Mouse (Mus musculus): ENCODE measurements at regions not wholly inside any gene's neighbourhood (a gene's known extent, or its start where the extent isn't known, plus 50 kb on each side); places are given as distances from the start of the nearest gene placed in this dataset.
"Not testable (repeated sequence)": the region's sequence is repeated elsewhere in the genome, so short reads cannot be mapped to it uniquely, and the experiment has no call there.

DNA sequence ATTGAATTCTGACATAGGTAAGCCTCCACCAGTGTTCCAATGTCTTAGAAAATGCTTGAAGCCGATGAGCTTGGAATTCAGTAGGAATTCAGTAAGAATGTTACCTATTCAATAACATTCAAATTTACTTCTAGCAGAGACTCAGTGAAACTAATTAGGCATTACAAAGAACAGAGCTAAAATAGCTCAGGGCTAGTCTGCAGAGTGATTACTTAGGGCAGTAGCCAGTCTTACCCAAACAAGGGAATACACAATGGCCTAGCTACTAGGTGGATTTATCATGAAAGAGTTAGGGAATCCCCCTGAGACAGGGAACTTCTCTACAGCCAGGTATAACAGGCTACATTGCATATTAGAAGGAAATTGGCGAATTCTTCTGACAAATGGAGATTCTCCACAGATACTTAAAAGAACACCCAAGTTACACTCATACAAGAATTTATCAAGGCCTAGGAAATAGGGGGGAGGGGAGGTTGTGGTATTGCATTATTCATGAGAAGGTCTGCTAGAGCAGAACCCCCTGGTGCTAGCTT, 799.6 kb downstream of the 1700064H15Rik start:
- TF ChIP-seq POLR2A (IDR thresholded peaks at IDR 0.05; ENCODE audit: borderline replicate concordance, control insufficient read depth, low read depth, low read length); CTCF (IDR thresholded peaks at IDR 0.05; ENCODE audit: control insufficient read depth, insufficient read depth, low read length): not testable (repeated sequence)

All from bone marrow, adult 2 months (tissue).